Mouse (Mus musculus): ENCODE measurements around the gene Baiap3. TPM values are rescaled to one million over a fixed set of nuclear protein-coding genes. Genes with fewer than 3 reads are reported as not detected.
A peak's percentile ranks its signal among the peaks of the same experiment; 100 is the strongest.

The Baiap3 gene
- polyA plus RNA-seq, 2 experiments, result 0.89 to 1.9 TPM

- peak overlapping the region; percentile 99 for H3K27ac ChIP-seq (replicated peaks; ENCODE audit: low read depth, low read length)
- WGBS, result 3% methylated on average over 39 of the region's 45 CpGs
Observed at GRCm38 (mm10) chr17:25273706-25274501, 17.7 kb upstream of the Baiap3 start.

GRCm38 (mm10) chr17:25272951-25273705 lies 17.0 kb upstream of the Baiap3 start:
- peak overlapping the region; percentile 100 for H3K9ac ChIP-seq (ENCODE audit: low read depth, low read length, severe bottlenecking)
- DNase-seq (ENCODE audit: low spot score), result peak; percentile 90
- WGBS, result 1% methylated on average over 74 of the region's 92 CpGs
- no peaks in the 10 kb centered on the region for H3K9me3 ChIP-seq (ENCODE audit: control insufficient read depth, low read length)
- H3K27ac ChIP-seq (replicated peaks; ENCODE audit: low read depth, low read length), result peak overlapping the region; percentile 99
- no peaks in the 10 kb centered on the region for H3K27me3 ChIP-seq (ENCODE audit: control insufficient read depth, insufficient read depth, low read length)
- peak; percentile 91 for ATAC-seq (ENCODE audit: low FRiP score, low read depth)
- peak overlapping the region; percentile 99 for H3K4me3 ChIP-seq (replicated peaks; ENCODE audit: low read length)
- 0 out of 2 replicates have a peak, but pooled peaks have one; percentile 74 for TF ChIP-seq POLR2A (IDR thresholded peaks at IDR 0.05; ENCODE audit: borderline replicate concordance, extremely low read depth, insufficient read depth, insufficient read length)
- peaks cover 18% of the 10 kb centered on the region for H3K4me1 ChIP-seq (ENCODE audit: control insufficient read depth, insufficient read depth, low read length)
- H3K36me3 ChIP-seq (ENCODE audit: control insufficient read depth, insufficient read depth, low read length), result peaks cover 31% of the 10 kb centered on the region
- peak overlapping the region; percentile 98 for H3K4me2 ChIP-seq (replicated peaks; ENCODE audit: low read depth, low read length, severe bottlenecking)

More at GRCm38 (mm10) chr17:25273706-25274501, 17.7 kb upstream of the Baiap3 start:
- no peaks in the 10 kb centered on the region for H3K27me3 ChIP-seq (ENCODE audit: control insufficient read depth, insufficient read depth, low read length)
- peaks cover 18% of the 10 kb centered on the region for H3K4me1 ChIP-seq (ENCODE audit: control insufficient read depth, insufficient read depth, low read length)
- peak overlapping the region; percentile 98 for H3K4me2 ChIP-seq (replicated peaks; ENCODE audit: low read depth, low read length, severe bottlenecking)
- H3K9ac ChIP-seq (ENCODE audit: low read depth, low read length, severe bottlenecking), result peak overlapping the region; percentile 100
- DNase-seq (ENCODE audit: low spot score) (peak; percentile 94), ATAC-seq (ENCODE audit: low FRiP score, low read depth) (peak; percentile 92)
- 0 out of 2 replicates have a peak, but pooled peaks have one; percentile 60 for TF ChIP-seq POLR2A (IDR thresholded peaks at IDR 0.05; ENCODE audit: borderline replicate concordance, extremely low read depth, insufficient read depth, insufficient read length)
- H3K4me3 ChIP-seq (replicated peaks; ENCODE audit: low read length), result peak overlapping the region; percentile 99
- H3K9me3 ChIP-seq (ENCODE audit: control insufficient read depth, low read length), result no peaks in the 10 kb centered on the region
- H3K36me3 ChIP-seq (ENCODE audit: control insufficient read depth, insufficient read depth, low read length), result peaks cover 23% of the 10 kb centered on the region

GRCm38 (mm10) chr17:25272326-25272725 lies 16.2 kb upstream of the Baiap3 start:
- Histone ChIP-seq H3K9ac (ENCODE audit: low read depth, low read length, severe bottlenecking) (peak overlapping the region; percentile 100), H3K27ac (replicated peaks; ENCODE audit: low read depth, low read length) (peak overlapping the region; percentile 99; the same call in 1 of the 2 replicates), H3K36me3 (ENCODE audit: control insufficient read depth, insufficient read depth, low read length) (peaks cover 39% of the 10 kb centered on the region), H3K27me3 (ENCODE audit: control insufficient read depth, insufficient read depth, low read length) (no peaks in the 10 kb centered on the region), H3K9me3 (ENCODE audit: control insufficient read depth, low read length) (no peaks in the 10 kb centered on the region), H3K4me1 (ENCODE audit: control insufficient read depth, insufficient read depth, low read length) (peaks cover 18% of the 10 kb centered on the region), H3K4me3 (replicated peaks; ENCODE audit: low read length) (peak overlapping the region; percentile 99), H3K4me2 (replicated peaks; ENCODE audit: low read depth, low read length, severe bottlenecking) (peak overlapping the region; percentile 98)
- no peak for TF ChIP-seq POLR2A (IDR thresholded peaks at IDR 0.05; ENCODE audit: borderline replicate concordance, extremely low read depth, insufficient read depth, insufficient read length)
- ATAC-seq (ENCODE audit: low FRiP score, low read depth) (no peak), DNase-seq (ENCODE audit: low spot score) (no peak)
- 1% methylated on average over 10 of the region's 10 CpGs for WGBS

GRCm38 (mm10) chr17:25270795-25271335 lies 14.7 kb upstream of the Baiap3 start:
- ATAC-seq (ENCODE audit: low FRiP score, low read depth), result no peak
- 97% methylated on average over 2 of the region's 2 CpGs for WGBS
- Histone ChIP-seq H3K9me3 (ENCODE audit: control insufficient read depth, low read length) (no peaks in the 10 kb centered on the region), H3K4me3 (replicated peaks; ENCODE audit: low read length) (peak overlapping the region; percentile 99), H3K27me3 (ENCODE audit: control insufficient read depth, insufficient read depth, low read length) (no peaks in the 10 kb centered on the region), H3K9ac (ENCODE audit: low read depth, low read length, severe bottlenecking) (peak overlapping the region; percentile 100), H3K4me2 (replicated peaks; ENCODE audit: low read depth, low read length, severe bottlenecking) (peak overlapping the region; percentile 98; the same call in 1 of the 2 replicates), H3K36me3 (ENCODE audit: control insufficient read depth, insufficient read depth, low read length) (peaks cover 54% of the 10 kb centered on the region), H3K4me1 (ENCODE audit: control insufficient read depth, insufficient read depth, low read length) (peaks cover 18% of the 10 kb centered on the region), H3K27ac (replicated peaks; ENCODE audit: low read depth, low read length) (no peak overlapping the region)
- no peak for TF ChIP-seq POLR2A (IDR thresholded peaks at IDR 0.05; ENCODE audit: borderline replicate concordance, extremely low read depth, insufficient read depth, insufficient read length)
- DNase-seq (ENCODE audit: low spot score), result no peak

GRCm38 (mm10) chr17:25264453-25264852 lies 8.3 kb upstream of the Baiap3 start:
- ATAC-seq (ENCODE audit: low FRiP score, low read depth), result no peak
- WGBS, result 73% methylated on average over 3 of the region's 3 CpGs

More at GRCm38 (mm10) chr17:25264453-25264852, 8.3 kb upstream of the Baiap3 start:
- no peak overlapping the region for H3K4me2 ChIP-seq (replicated peaks; ENCODE audit: low read depth, low read length, severe bottlenecking)
- no peak for TF ChIP-seq POLR2A (IDR thresholded peaks at IDR 0.05; ENCODE audit: borderline replicate concordance, extremely low read depth, insufficient read depth, insufficient read length)
- H3K4me1 ChIP-seq (ENCODE audit: control insufficient read depth, insufficient read depth, low read length), result no peaks in the 10 kb centered on the region
- H3K9me3 ChIP-seq (ENCODE audit: control insufficient read depth, low read length), result no peaks in the 10 kb centered on the region
- no peak for DNase-seq (ENCODE audit: low spot score)
- H3K27me3 ChIP-seq (ENCODE audit: control insufficient read depth, insufficient read depth, low read length), result no peaks in the 10 kb centered on the region
- H3K4me3 ChIP-seq (replicated peaks; ENCODE audit: low read length), result no peak overlapping the region
- H3K9ac ChIP-seq (ENCODE audit: low read depth, low read length, severe bottlenecking), result no peak overlapping the region
- no peak overlapping the region for H3K27ac ChIP-seq (replicated peaks; ENCODE audit: low read depth, low read length)
- H3K36me3 ChIP-seq (ENCODE audit: control insufficient read depth, insufficient read depth, low read length), result peaks cover 82% of the 10 kb centered on the region

Measured in limb, embryonic 14.5 days (tissue).